Mouse (Mus musculus): Measurements from ENCODE around the gene Zfp637.
A peak's percentile ranks its signal among the peaks of the same experiment; 100 is the strongest.
"Not testable (repeated sequence)": the region's sequence is repeated elsewhere in the genome, so short reads cannot be mapped to it uniquely, and the experiment has no call there.

Zfp637 gene

GRCm38 (mm10) chr6:117840686-117841510, at the start of gene Zfp637:
Gene Zfp637 (plus strand): TSS chr6:117841180.
- peak; percentile 86 for DNase-seq (ENCODE audit: low spot score)

- no peak for DNase-seq (ENCODE audit: low spot score)
These were observed 45.7 kb upstream of the Zfp637 start for GRCm38 (mm10) chr6:117795251-117795650.

- DNase-seq (ENCODE audit: low spot score) = no peak
These were observed 40.2 kb upstream of the Zfp637 start for GRCm38 (mm10) chr6:117800824-117801223.

- no peak for DNase-seq (ENCODE audit: low spot score)
These were observed 39.2 kb upstream of the Zfp637 start for GRCm38 (mm10) chr6:117801801-117802200.

- no peak for DNase-seq (ENCODE audit: low spot score)
These were observed 33.2 kb upstream of the Zfp637 start for GRCm38 (mm10) chr6:117807756-117808155.

GRCm38 (mm10) chr6:117809816-117810215, 31.2 kb upstream of the Zfp637 start:
- DNase-seq (ENCODE audit: low spot score) = no peak

GRCm38 (mm10) chr6:117810717-117811116, 30.3 kb upstream of the Zfp637 start:
- DNase-seq (ENCODE audit: low spot score) = no peak

GRCm38 (mm10) chr6:117811256-117811655, 29.7 kb upstream of the Zfp637 start:
- DNase-seq (ENCODE audit: low spot score) = no peak

- no peak for DNase-seq (ENCODE audit: low spot score)
These were observed 26.3 kb upstream of the Zfp637 start for GRCm38 (mm10) chr6:117814681-117815080.

- DNase-seq (ENCODE audit: low spot score) = no peak
These were observed 23.9 kb upstream of the Zfp637 start for GRCm38 (mm10) chr6:117817108-117817541.

- no peak for DNase-seq (ENCODE audit: low spot score)
These were observed 20.7 kb upstream of the Zfp637 start for GRCm38 (mm10) chr6:117820327-117820726.

- peak; percentile 62 for DNase-seq (ENCODE audit: low spot score)
These were observed 15.6 kb upstream of the Zfp637 start for GRCm38 (mm10) chr6:117825369-117825768.

GRCm38 (mm10) chr6:117828273-117828672, 12.7 kb upstream of the Zfp637 start:
- DNase-seq (ENCODE audit: low spot score) = peak; percentile 57

- DNase-seq (ENCODE audit: low spot score) = no peak
These were observed 553 bp downstream of the Zfp637 start for GRCm38 (mm10) chr6:117841511-117841955.

- DNase-seq (ENCODE audit: low spot score) = no peak
These were observed 3.6 kb downstream of the Zfp637 start for GRCm38 (mm10) chr6:117844597-117844996.

GRCm38 (mm10) chr6:117846671-117847070, 5.7 kb downstream of the Zfp637 start:
- not testable (repeated sequence) for DNase-seq (ENCODE audit: low spot score)

- DNase-seq (ENCODE audit: low spot score) = no peak
These were observed 6.8 kb downstream of the Zfp637 start for GRCm38 (mm10) chr6:117847772-117848171.

GRCm38 (mm10) chr6:117848577-117848976, 7.6 kb downstream of the Zfp637 start:
- no peak for DNase-seq (ENCODE audit: low spot score)

- DNase-seq (ENCODE audit: low spot score) = no peak
These were observed 10.8 kb downstream of the Zfp637 start for GRCm38 (mm10) chr6:117851747-117852146.

GRCm38 (mm10) chr6:117857990-117858389, 17.0 kb downstream of the Zfp637 start:
- no peak for DNase-seq (ENCODE audit: low spot score)

GRCm38 (mm10) chr6:117861848-117862247, 20.9 kb downstream of the Zfp637 start, which contains the start of gene Zfp239:
Gene Zfp239 (plus strand): TSS chr6:117862100.
- DNase-seq (ENCODE audit: low spot score) = no peak

- DNase-seq (ENCODE audit: low spot score) = no peak
These were observed 21.5 kb downstream of the Zfp637 start for GRCm38 (mm10) chr6:117862465-117862864.

GRCm38 (mm10) chr6:117862899-117863620, 22.1 kb downstream of the Zfp637 start:
- peak; percentile 24 for DNase-seq (ENCODE audit: low spot score)

Data from urinary bladder, postnatal 25 days (tissue).